Mouse (Mus musculus) G1E (cell line): ENCODE data around the gene Tubd1.

ENCODE experiments used
- CTCF ChIP-seq: IDR thresholded peaks from 2 replicates; pipeline ENCODE4 v1.5.1; 2012; ENCODE audit warnings: low read depth, low read length, inconsistent platforms, mixed read lengths
- GATA1 ChIP-seq: IDR thresholded peaks from 2 replicates; pipeline ENCODE4 v1.6.1; 2012; ENCODE audit warnings: borderline replicate concordance, low read length, inconsistent platforms, mixed read lengths
- GATA2 ChIP-seq: IDR thresholded peaks from 2 replicates; pipeline ENCODE4 v1.6.1; 2012; ENCODE audit warnings: low read depth, low read length, inconsistent platforms, borderline replicate concordance
- POLR2AphosphoS5 ChIP-seq: IDR thresholded peaks from 2 replicates; pipeline ENCODE4 v1.6.1; 2012; ENCODE audit warnings: low read depth, low read length, inconsistent platforms; ENCODE audit not compliant: insufficient replicate concordance
- TAL1 ChIP-seq: conservative IDR thresholded peaks from 2 replicates; pipeline ENCODE4 v1.6.1; 2012; ENCODE audit warnings: low read depth, low read length, inconsistent platforms, mixed read lengths

- TF ChIP-seq CTCF (no peak), GATA1 (no peak), GATA2 (no peak), POLR2AphosphoS5 (no peak), TAL1 (no peak)
Measured at GRCm38 (mm10) chr11:86600209-86600557, 55.4 kb downstream of the Tubd1 start.
